Mouse (Mus musculus): ENCODE results near the gene Gabrb3. TPM values are rescaled to one million over a fixed set of nuclear protein-coding genes. Genes with fewer than 3 reads are reported as not detected.

Gabrb3 gene
- polyA plus RNA-seq (2015; fragmentation: Nextera tagmentation; extraction: Ambion mirVana) = 1.1 and 1.3 TPM in 2 replicates

DNA sequence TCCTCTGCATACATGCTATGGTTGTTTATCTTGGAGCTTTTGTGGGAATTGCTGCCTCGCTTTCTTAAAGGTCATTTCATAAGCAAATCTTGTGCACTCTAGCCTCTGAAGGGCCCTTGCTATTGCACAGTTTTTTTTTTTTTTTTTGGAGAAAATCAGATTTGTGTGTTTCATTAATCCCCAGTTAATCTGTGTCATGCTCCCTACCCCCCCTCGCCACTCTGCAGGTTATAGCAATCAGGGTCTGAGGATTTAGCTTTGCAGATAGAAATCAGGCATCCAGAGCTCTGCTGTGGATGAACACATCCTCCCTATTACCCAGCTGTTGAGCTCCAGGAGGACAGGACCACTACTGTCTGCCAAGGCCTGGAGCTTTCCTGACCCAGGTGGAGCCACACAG is at the start of gene Gabrb3:
Gene Gabrb3, plus strand, starts transcription at position 301 of the 400 bp plus-strand sequence.
- no peak within 1 kb of the TSS for H3K4me3 ChIP-seq
- no peaks in the 10 kb centered on the region for H3K36me3 ChIP-seq
- no peaks in the 10 kb centered on the region for H3K9me3 ChIP-seq
- H3K27me3 ChIP-seq (replicated peaks) = no peaks in the 10 kb centered on the region
- no peak within 1 kb of the TSS for H3K4me2 ChIP-seq
- H3K4me1 ChIP-seq = no peaks in the 10 kb centered on the region; the same call in 1 of the 2 replicates
- H3K9ac ChIP-seq = no peak within 1 kb of the TSS
- no peak for ATAC-seq (ENCODE audit: extremely low read depth, insufficient number of reproducible peaks, low FRiP score, low TSS enrichment)
- WGBS = 67% methylated on average over 2 of the region's 2 CpGs
- no peak within 1 kb of the TSS for H3K27ac ChIP-seq (replicated peaks)

DNA sequence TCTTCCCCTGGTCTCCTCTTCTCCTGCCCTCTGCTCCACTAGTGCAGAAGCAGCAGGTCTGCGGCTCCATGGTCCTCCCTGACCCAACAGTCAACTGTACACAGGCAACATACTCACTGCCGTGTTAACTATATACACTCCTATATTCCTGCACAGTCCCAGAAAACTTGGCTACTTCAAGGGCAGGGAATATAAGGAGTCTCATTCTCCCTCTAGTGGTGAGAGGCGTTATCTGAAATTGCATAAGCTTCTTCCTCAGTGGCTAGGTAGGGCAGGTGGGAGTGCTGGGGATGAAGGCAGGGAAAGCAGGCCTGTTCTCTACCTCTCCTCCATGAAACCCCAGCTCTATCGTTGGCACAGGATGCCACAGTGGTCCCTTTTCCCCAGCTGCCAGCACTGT is 35.4 kb upstream of the Gabrb3 start:
- Histone ChIP-seq H3K4me3 (no peak overlapping the region), H3K9ac (no peak overlapping the region), H3K36me3 (no peaks in the 10 kb centered on the region), H3K4me2 (no peak overlapping the region), H3K4me1 (peaks cover 7% of the 10 kb centered on the region; the same call in 1 of the 2 replicates), H3K9me3 (no peaks in the 10 kb centered on the region), H3K27ac (replicated peaks) (no peak overlapping the region), H3K27me3 (replicated peaks) (peaks cover 54% of the 10 kb centered on the region)
- no peak for ATAC-seq (ENCODE audit: extremely low read depth, insufficient number of reproducible peaks, low FRiP score, low TSS enrichment)
- 20% methylated on average over 4 of the region's 4 CpGs for WGBS

DNA sequence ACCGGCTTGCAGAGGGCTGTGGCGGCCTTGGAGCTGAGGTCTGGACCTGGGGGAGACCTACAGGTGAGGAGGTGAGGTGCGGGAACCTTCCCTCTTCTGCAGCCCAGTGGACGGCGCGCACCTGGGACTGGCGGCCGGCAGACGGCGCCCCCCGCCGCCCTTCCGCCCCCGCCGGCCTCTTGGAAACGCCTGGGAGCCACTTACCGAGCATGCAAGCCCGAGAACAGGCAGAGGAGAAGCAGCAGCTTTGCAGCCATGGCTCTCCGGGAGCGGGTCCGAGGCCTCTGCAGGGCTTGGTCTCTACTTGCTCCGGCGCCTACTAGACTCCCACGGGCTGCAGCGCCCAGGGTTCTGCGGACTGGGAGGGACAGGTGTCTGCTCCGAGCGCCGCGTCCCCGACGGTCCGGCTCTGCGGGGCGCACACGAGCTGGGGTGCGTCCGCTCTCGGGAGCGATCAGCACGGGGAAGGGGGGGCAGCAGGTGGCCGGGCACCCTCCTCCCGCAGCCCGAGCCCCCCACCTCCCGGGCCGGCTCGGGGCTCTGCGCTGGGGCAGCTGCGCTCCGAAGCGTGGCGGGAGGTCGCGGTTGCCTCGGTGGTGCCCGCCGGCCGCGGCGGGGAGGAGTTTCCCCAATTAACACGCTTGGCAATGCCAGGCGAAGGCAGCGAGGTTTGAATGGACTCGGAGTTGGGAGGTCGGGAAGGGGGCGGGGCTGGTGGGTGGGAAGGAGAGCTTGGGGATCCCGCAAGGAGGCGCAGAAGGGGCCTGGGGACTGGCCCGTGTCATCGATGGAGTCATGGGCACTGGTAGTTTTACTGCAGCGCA is 32.8 kb upstream of the Gabrb3 start, which contains the start of gene Gabrg3:
Gene Gabrg3, minus strand, starts transcription at position 672 of the 824 bp plus-strand sequence.
- Histone ChIP-seq H3K36me3 (no peaks in the 10 kb centered on the region), H3K4me1 (peaks cover 7% of the 10 kb centered on the region; the same call in 1 of the 2 replicates), H3K27me3 (replicated peaks) (peaks cover 59% of the 10 kb centered on the region), H3K9ac (peak within 1 kb of the TSS; percentile 71), H3K4me3 (peak within 1 kb of the TSS; percentile 62), H3K4me2 (peak within 1 kb of the TSS; percentile 93), H3K9me3 (no peaks in the 10 kb centered on the region), H3K27ac (replicated peaks) (no peak within 1 kb of the TSS)
- WGBS = under 1% methylated on average over 67 of the region's 71 CpGs
- ATAC-seq (ENCODE audit: extremely low read depth, insufficient number of reproducible peaks, low FRiP score, low TSS enrichment) = no peak

- Histone ChIP-seq H3K36me3 (no peaks in the 10 kb centered on the region), H3K9ac (peak overlapping the region; percentile 71; the same call in 1 of the 2 replicates), H3K9me3 (no peaks in the 10 kb centered on the region), H3K4me2 (peak overlapping the region; percentile 93), H3K27me3 (replicated peaks) (peaks cover 59% of the 10 kb centered on the region), H3K4me1 (peaks cover 7% of the 10 kb centered on the region; the same call in 1 of the 2 replicates), H3K4me3 (peak overlapping the region; percentile 62), H3K27ac (replicated peaks) (no peak overlapping the region)
- no peak for ATAC-seq (ENCODE audit: extremely low read depth, insufficient number of reproducible peaks, low FRiP score, low TSS enrichment)
- WGBS = 24% methylated on average over 6 of the region's 6 CpGs
These were observed 32.2 kb upstream of the Gabrb3 start for GRCm38 (mm10) chr7:57387341-57387654.

DNA sequence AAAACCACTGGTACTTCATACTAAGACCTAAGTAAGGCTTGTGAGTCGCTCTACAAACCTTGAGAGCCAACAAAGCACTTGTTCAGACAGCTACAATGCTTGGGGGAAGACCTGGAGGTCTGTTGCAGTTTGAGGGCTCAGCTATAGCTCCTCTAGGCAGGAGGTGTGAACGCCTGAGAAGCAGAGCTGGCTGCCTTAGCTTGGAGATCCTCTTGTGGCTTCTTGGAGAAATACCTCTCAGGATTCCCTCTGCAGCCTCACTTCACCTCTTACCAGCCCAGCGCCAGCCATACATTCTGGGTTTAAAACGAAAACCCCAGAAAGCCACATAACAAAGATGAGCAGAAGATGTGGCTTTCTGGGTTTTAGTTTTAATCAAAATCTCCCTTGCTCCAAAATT is 29.4 kb upstream of the Gabrb3 start:
- Histone ChIP-seq H3K9me3 (no peaks in the 10 kb centered on the region), H3K36me3 (no peaks in the 10 kb centered on the region), H3K9ac (no peak overlapping the region), H3K27ac (replicated peaks) (no peak overlapping the region), H3K4me2 (no peak overlapping the region), H3K27me3 (replicated peaks) (peaks cover 49% of the 10 kb centered on the region), H3K4me3 (no peak overlapping the region), H3K4me1 (peaks cover 7% of the 10 kb centered on the region; the same call in 1 of the 2 replicates)
- whole genome bisulfite sequencing = 27% methylated on average over 4 of the region's 4 CpGs
- no peak for ATAC-seq (ENCODE audit: extremely low read depth, insufficient number of reproducible peaks, low FRiP score, low TSS enrichment)

- peaks cover 14% of the 10 kb centered on the region; the same call in 1 of the 2 replicates for H3K27me3 ChIP-seq (replicated peaks)
- H3K36me3 ChIP-seq = no peaks in the 10 kb centered on the region
- no peak overlapping the region for H3K4me3 ChIP-seq
- H3K9ac ChIP-seq = no peak overlapping the region
- no peaks in the 10 kb centered on the region for H3K4me1 ChIP-seq
- no peak overlapping the region for H3K4me2 ChIP-seq
- no peaks in the 10 kb centered on the region for H3K9me3 ChIP-seq
- no peak overlapping the region for H3K27ac ChIP-seq (replicated peaks)
- WGBS = 56% methylated on average over 4 of the region's 4 CpGs
- ATAC-seq (ENCODE audit: extremely low read depth, insufficient number of reproducible peaks, low FRiP score, low TSS enrichment) = no peak
These were observed 25.9 kb upstream of the Gabrb3 start for GRCm38 (mm10) chr7:57393551-57393950.

DNA sequence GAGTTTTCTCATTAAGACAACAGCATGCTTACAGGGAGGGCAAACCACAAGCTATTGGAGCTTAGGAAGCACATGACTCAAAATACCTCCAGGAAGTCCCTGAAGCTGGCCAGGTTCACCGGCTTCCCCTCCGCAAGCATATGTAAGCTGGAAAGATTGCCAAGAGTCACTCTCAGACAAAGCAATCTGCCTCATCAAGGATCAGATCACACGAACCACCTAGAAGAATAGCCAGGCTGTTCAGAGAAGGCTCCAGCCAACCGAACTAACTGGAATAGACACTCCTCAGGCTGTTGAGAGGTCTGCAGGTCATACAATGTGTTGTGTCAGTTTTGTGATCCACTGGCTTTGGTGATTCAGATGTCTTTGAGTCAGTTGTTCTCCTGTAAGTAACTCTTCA is 8.3 kb upstream of the Gabrb3 start:
- H3K36me3 ChIP-seq = no peaks in the 10 kb centered on the region
- no peaks in the 10 kb centered on the region; the same call in 1 of the 2 replicates for H3K4me1 ChIP-seq
- no peak overlapping the region for H3K9ac ChIP-seq
- H3K27me3 ChIP-seq (replicated peaks) = no peaks in the 10 kb centered on the region
- H3K9me3 ChIP-seq = no peaks in the 10 kb centered on the region
- no peak overlapping the region for H3K4me3 ChIP-seq
- 72% methylated on average over 4 of the region's 4 CpGs for WGBS
- no peak for ATAC-seq (ENCODE audit: extremely low read depth, insufficient number of reproducible peaks, low FRiP score, low TSS enrichment)
- no peak overlapping the region for H3K27ac ChIP-seq (replicated peaks)
- H3K4me2 ChIP-seq = no peak overlapping the region

DNA sequence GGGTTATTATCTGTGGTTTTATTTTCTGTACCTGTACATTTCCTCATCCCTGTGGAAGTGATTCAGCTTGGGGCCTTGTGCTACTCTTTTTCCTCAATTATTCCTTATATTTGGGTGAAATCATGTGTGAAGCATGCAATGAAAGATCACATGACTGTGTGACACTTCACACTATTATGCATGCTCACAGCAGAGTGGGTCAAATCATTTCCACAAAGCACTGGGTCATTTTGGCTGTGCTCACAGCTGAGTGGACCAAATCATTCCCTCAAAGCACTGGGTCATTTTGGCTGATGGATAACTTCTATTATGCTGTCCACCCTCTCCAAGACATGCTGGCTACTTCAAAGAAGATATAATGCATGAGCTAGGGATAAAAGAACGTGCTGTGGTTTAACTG is 6.6 kb upstream of the Gabrb3 start:
- H3K9ac ChIP-seq = no peak overlapping the region
- WGBS = 33% methylated on average over 1 of the region's 1 CpGs

DNA sequence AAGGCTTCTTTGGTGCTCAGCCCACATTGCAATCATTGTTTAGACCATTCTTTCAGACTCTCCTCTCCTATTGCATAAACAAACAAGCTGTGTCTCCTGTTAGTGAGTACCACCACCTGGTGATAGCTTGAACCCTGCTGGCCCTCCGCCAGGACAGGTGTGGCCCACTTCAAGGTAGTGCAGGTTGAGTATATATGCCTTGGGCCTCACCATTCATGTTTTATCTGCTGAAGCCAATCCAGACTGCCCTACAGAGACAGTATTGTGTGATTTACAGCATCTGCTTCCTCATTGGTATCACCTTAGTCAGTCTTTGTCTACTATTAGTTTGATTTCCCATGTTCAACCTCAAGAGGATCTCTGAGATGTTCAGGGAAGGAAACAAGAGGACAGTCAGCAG is 1.6 kb downstream of the Gabrb3 start:
- ATAC-seq (ENCODE audit: extremely low read depth, insufficient number of reproducible peaks, low FRiP score, low TSS enrichment) = no peak
- WGBS = 64% methylated on average over 1 of the region's 1 CpGs

More for the DNA sequence above, 6.6 kb upstream of the Gabrb3 start:
- H3K4me3 ChIP-seq = no peak overlapping the region
- H3K4me1 ChIP-seq = no peaks in the 10 kb centered on the region; the same call in 1 of the 2 replicates
- ATAC-seq (ENCODE audit: extremely low read depth, insufficient number of reproducible peaks, low FRiP score, low TSS enrichment) = no peak
- H3K9me3 ChIP-seq = no peaks in the 10 kb centered on the region
- H3K4me2 ChIP-seq = no peak overlapping the region
- no peak overlapping the region for H3K27ac ChIP-seq (replicated peaks)
- no peaks in the 10 kb centered on the region for H3K36me3 ChIP-seq
- H3K27me3 ChIP-seq (replicated peaks) = no peaks in the 10 kb centered on the region

DNA sequence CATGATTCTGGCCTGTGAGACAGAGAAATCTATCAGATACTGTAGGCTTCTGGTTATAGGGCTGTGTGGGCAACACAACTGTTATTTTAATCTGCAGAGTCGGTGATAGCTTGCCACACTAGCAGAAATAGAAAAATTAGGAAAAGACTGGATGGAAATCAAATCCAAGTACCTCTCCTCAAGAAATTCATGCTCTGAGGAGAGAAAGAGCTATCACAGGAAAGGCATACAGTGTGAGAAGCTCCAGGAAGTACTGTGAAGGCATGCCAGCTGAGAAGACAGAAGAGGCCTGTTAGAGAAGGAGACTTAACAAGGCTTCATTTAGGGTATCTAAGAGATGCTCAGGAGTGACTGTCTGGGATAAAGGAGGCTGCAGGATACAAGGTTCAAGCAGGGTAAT is 3.2 kb downstream of the Gabrb3 start:
- Histone ChIP-seq H3K4me1 (no peaks in the 10 kb centered on the region), H3K9me3 (no peaks in the 10 kb centered on the region), H3K4me3 (no peak overlapping the region), H3K36me3 (no peaks in the 10 kb centered on the region), H3K27me3 (replicated peaks) (no peaks in the 10 kb centered on the region), H3K27ac (replicated peaks) (no peak overlapping the region), H3K9ac (no peak overlapping the region), H3K4me2 (no peak overlapping the region)
- ATAC-seq (ENCODE audit: extremely low read depth, insufficient number of reproducible peaks, low FRiP score, low TSS enrichment) = no peak
- WGBS = 68% methylated on average over 1 of the region's 1 CpGs

More for the DNA sequence above, 1.6 kb downstream of the Gabrb3 start:
- Histone ChIP-seq H3K9ac (no peak overlapping the region), H3K9me3 (no peaks in the 10 kb centered on the region), H3K27me3 (replicated peaks) (no peaks in the 10 kb centered on the region), H3K36me3 (no peaks in the 10 kb centered on the region), H3K4me3 (no peak overlapping the region), H3K27ac (replicated peaks) (no peak overlapping the region), H3K4me1 (no peaks in the 10 kb centered on the region), H3K4me2 (no peak overlapping the region)

DNA sequence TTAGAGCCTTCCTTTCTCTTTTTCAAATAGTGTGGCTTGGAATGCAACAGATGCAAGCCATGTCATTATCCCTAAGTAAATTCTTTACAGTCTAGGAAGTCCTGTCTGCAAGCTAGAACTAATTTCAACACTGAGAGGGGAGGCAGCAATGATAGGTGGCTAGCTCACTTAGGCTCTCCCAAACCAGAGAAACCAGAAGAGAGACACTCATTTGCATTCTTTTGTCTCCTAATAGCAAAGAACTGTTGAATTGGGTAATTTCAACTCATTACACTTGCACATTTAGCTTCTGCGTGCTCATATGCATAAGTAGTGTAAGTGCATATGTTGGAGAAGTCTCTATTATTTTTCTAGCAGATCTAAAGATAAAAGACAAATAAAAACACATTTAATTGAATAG is 28.7 kb downstream of the Gabrb3 start:
- 62% methylated on average over 1 of the region's 1 CpGs for WGBS
- H3K27me3 ChIP-seq (replicated peaks) = no peaks in the 10 kb centered on the region
- no peaks in the 10 kb centered on the region for H3K36me3 ChIP-seq
- H3K4me1 ChIP-seq = no peaks in the 10 kb centered on the region
- no peak overlapping the region for H3K27ac ChIP-seq (replicated peaks)
- H3K4me2 ChIP-seq = no peak overlapping the region
- no peak overlapping the region for H3K9ac ChIP-seq
- H3K4me3 ChIP-seq = no peak overlapping the region
- H3K9me3 ChIP-seq = no peaks in the 10 kb centered on the region
- ATAC-seq (ENCODE audit: extremely low read depth, insufficient number of reproducible peaks, low FRiP score, low TSS enrichment) = no peak

DNA sequence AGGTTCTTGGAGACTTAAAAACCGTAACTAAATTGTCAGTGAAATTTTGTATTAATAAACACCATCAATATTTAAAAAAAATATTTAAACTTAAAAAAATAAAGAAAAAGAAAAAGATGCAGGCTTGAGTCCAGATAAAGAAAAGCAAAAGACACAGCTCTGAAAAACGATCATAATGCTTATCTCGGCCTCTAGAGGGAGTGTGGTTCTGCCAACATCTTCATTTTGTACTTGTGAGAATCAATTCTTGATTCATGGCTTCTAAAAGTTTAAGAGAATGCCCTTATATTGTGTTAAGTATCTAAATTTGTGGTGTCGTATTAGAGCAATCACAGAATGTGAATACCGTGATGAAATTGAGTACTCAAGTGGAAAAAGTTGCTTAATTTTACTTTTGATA is 40.9 kb downstream of the Gabrb3 start:
- no peak for ATAC-seq (ENCODE audit: extremely low read depth, insufficient number of reproducible peaks, low FRiP score, low TSS enrichment)
- H3K36me3 ChIP-seq = no peaks in the 10 kb centered on the region
- no peaks in the 10 kb centered on the region for H3K9me3 ChIP-seq
- no peak overlapping the region for H3K4me3 ChIP-seq
- H3K9ac ChIP-seq = no peak overlapping the region
- H3K4me2 ChIP-seq = no peak overlapping the region
- no peaks in the 10 kb centered on the region for H3K27me3 ChIP-seq (replicated peaks)
- H3K4me1 ChIP-seq = no peaks in the 10 kb centered on the region
- 53% methylated on average over 5 of the region's 5 CpGs for WGBS
- H3K27ac ChIP-seq (replicated peaks) = no peak overlapping the region

Measured in heart, embryonic 13.5 days (tissue).